Mouse (Mus musculus) CH12.LX (cell line): Measurements from ENCODE around the gene Smim7. TPM values are rescaled to one million over a fixed set of nuclear protein-coding genes. Genes with fewer than 3 reads are reported as not detected.
A peak's percentile ranks its signal among the peaks of the same experiment; 100 is the strongest.

Experiments
- DNase-seq: peaks from one replicate; pipeline ENCODE4 v3.0.0-alpha.2; 2013; ENCODE audit errors: extremely low read depth
- H3K27ac ChIP-seq: 2 replicates; pipeline ENCODE4 v1.5.1; 2012; ENCODE audit warnings: low read depth, mild to moderate bottlenecking, control low read depth, moderate library complexity; ENCODE audit not compliant: insufficient read depth
- H3K27me3 ChIP-seq: replicated peaks from 2 replicates; pipeline ENCODE3; 2012; ENCODE audit warnings: inconsistent platforms
- H3K36me3 ChIP-seq, 2 experiments: replicated peaks in 1 of 2; 2 replicates each; pipeline versions ENCODE3 to v1.6.1; 2012; ENCODE audit warnings: inconsistent platforms in 1 of 2, low read length in 1 of 2, mild to moderate bottlenecking in 1 of 2, mixed read lengths in 1 of 2, moderate library complexity in 1 of 2; ENCODE audit not compliant: control insufficient read depth in 1 of 2, insufficient read depth in 1 of 2
- H3K4me1 ChIP-seq, 2 experiments: 2 replicates each; pipeline ENCODE4 v1.6.1; 2012; ENCODE audit warnings: inconsistent platforms in 1 of 2, moderate library complexity in 1 of 2; ENCODE audit not compliant: insufficient read depth in 2 of 2, control insufficient read depth in 1 of 2
- H3K4me2 ChIP-seq: 2 replicates; pipeline ENCODE4 v1.6.1; 2012; ENCODE audit warnings: low read depth, mild to moderate bottlenecking, control low read depth; ENCODE audit not compliant: poor library complexity, insufficient read depth, severe bottlenecking
- H3K4me3 ChIP-seq, 3 experiments: fragments of 150-350 bp in 1 of 3; sonication (generic) in 1 of 3; replicated peaks in 1 of 3; 2 replicates each; pipeline versions ENCODE3 to v1.5.1; 2011 to 2012; ENCODE audit warnings: low read depth in 2 of 3, low read length in 2 of 3, mild to moderate bottlenecking in 2 of 3, moderate library complexity in 2 of 3, control low read depth in 1 of 3, improper control_type of control experiment in 1 of 3, inconsistent platforms in 1 of 3, mixed read lengths in 1 of 3; ENCODE audit not compliant: poor library complexity in 1 of 3
- H3K79me2 ChIP-seq: replicated peaks from 2 replicates; pipeline ENCODE4 v1.6.1; 2012; ENCODE audit warnings: mild to moderate bottlenecking, moderate library complexity; ENCODE audit not compliant: control insufficient read depth, poor library complexity, insufficient read depth, severe bottlenecking; ENCODE audit errors: extremely low read depth
- H3K9ac ChIP-seq: 2 replicates; pipeline ENCODE4 v1.6.1; 2012; ENCODE audit warnings: low read depth, mild to moderate bottlenecking, control low read depth, moderate library complexity; ENCODE audit not compliant: insufficient read depth
- H3K9me3 ChIP-seq: replicated peaks from 2 replicates; pipeline ENCODE3; 2012; ENCODE audit warnings: low read length, inconsistent platforms, mixed read lengths
- BHLHE40 ChIP-seq: IDR thresholded peaks from 2 replicates; pipeline ENCODE4 v1.6.1; 2011; ENCODE audit warnings: mild to moderate bottlenecking, low read depth, low read length, improper control_type of control experiment
- CHD1 ChIP-seq: IDR thresholded peaks from 2 replicates; pipeline ENCODE4 v1.6.1; 2012; ENCODE audit warnings: low read depth, low read length, improper control_type of control experiment, inconsistent platforms
- CTCF ChIP-seq, 2 experiments: IDR thresholded peaks in 1 of 2; conservative IDR thresholded peaks in 1 of 2; 2 replicates each; pipeline ENCODE4 v1.5.1; 2011 to 2012; ENCODE audit warnings: low read depth in 2 of 2, low read length in 2 of 2, improper control_type of control experiment in 1 of 2, inconsistent platforms in 1 of 2, mild to moderate bottlenecking in 1 of 2, moderate library complexity in 1 of 2
- E2F4 ChIP-seq: IDR thresholded peaks from 2 replicates; pipeline ENCODE4 v1.6.1; 2011; ENCODE audit warnings: low read depth, low read length, improper control_type of control experiment; ENCODE audit not compliant: insufficient replicate concordance
- EP300 ChIP-seq: IDR thresholded peaks from 2 replicates; pipeline ENCODE4 v1.6.1; 2011; ENCODE audit warnings: low read length, improper control_type of control experiment
- ETS1 ChIP-seq: conservative IDR thresholded peaks from 2 replicates; pipeline ENCODE4 v1.6.1; 2012; ENCODE audit warnings: low read depth, mild to moderate bottlenecking, inconsistent platforms, low read length, improper control_type of control experiment, moderate library complexity
- IRF4 ChIP-seq: IDR thresholded peaks from 2 replicates; pipeline ENCODE4 v1.6.1; 2014; ENCODE audit warnings: low read depth, mild to moderate bottlenecking, inconsistent platforms, low read length, improper control_type of control experiment
- MAFK ChIP-seq: IDR thresholded peaks from 2 replicates; pipeline ENCODE4 v1.6.1; 2011; ENCODE audit warnings: low read length, improper control_type of control experiment; ENCODE audit not compliant: insufficient replicate concordance
- MYC ChIP-seq: IDR thresholded peaks from 2 replicates; pipeline ENCODE4 v1.6.1; 2011; ENCODE audit warnings: low read depth, mild to moderate bottlenecking, improper control_type of control experiment, low read length
- NELFE ChIP-seq: IDR thresholded peaks from 2 replicates; pipeline ENCODE4 v1.6.1; 2011; ENCODE audit warnings: low read depth, low read length, improper control_type of control experiment
- POLR2A ChIP-seq: IDR thresholded peaks from 2 replicates; pipeline ENCODE4 v1.6.1; 2011; ENCODE audit warnings: low read depth, mild to moderate bottlenecking, improper control_type of control experiment, low read length
- RCOR1 ChIP-seq: conservative IDR thresholded peaks from 2 replicates; pipeline ENCODE4 v1.6.1; 2012; ENCODE audit warnings: low read depth, mild to moderate bottlenecking, inconsistent platforms, low read length, improper control_type of control experiment
- TBP ChIP-seq: conservative IDR thresholded peaks from 2 replicates; pipeline ENCODE4 v1.6.1; 2011; ENCODE audit warnings: low read depth, low read length, improper control_type of control experiment
- UBTF ChIP-seq: IDR thresholded peaks from 2 replicates; pipeline ENCODE4 v1.6.1; 2012; ENCODE audit warnings: low read depth, mild to moderate bottlenecking, inconsistent platforms, low read length, improper control_type of control experiment, moderate library complexity
- USF2 ChIP-seq: conservative IDR thresholded peaks from 2 replicates; pipeline ENCODE4 v1.6.1; 2011; ENCODE audit warnings: low read depth, low read length, improper control_type of control experiment
- ZKSCAN1 ChIP-seq: IDR thresholded peaks from 2 replicates; pipeline ENCODE4 v1.6.1; 2012; ENCODE audit warnings: low read depth, inconsistent platforms, low read length, improper control_type of control experiment, borderline replicate concordance
- ZMIZ1 ChIP-seq: IDR thresholded peaks from 2 replicates; pipeline ENCODE4 v1.6.1; 2012; ENCODE audit warnings: low read depth, mild to moderate bottlenecking, inconsistent platforms, low read length, improper control_type of control experiment
- ZNF384 ChIP-seq: IDR thresholded peaks from 2 replicates; pipeline ENCODE4 v1.6.1; 2012; ENCODE audit warnings: low read depth, low read length, improper control_type of control experiment, inconsistent platforms
- dilution Hi-C: fragments of 300-500 bp; cut with MboI; formaldehyde crosslinking; loops from 2 replicates; pipeline ENCODE4 v1.14.3; 2020; ENCODE audit warnings: low sequenced_read_pairs; ENCODE audit not compliant: extremely low pct_unique_long_range_greater_than_20kb, extremely low pct_ligation_motif_present
- in situ Hi-C: fragments of 300-500 bp; cut with MboI; formaldehyde crosslinking; loops from 3 replicates; pipeline ENCODE4 v1.14.3; 2019; ENCODE audit warnings: low sequenced_read_pairs, low pct_ligation_motif_present, low pct_unique_long_range_greater_than_20kb, mixed read lengths
- polyA plus RNA-seq: library from polyadenylated mRNA; unstranded; fragments of >175 nt; gene quantifications from 2 replicates; pipeline ENCODE4 v1.2.1, GENCODE M21; 2012; ENCODE audit warnings: low read depth; ENCODE audit not compliant: insufficient read length
- total RNA-seq, 2 experiments: library from RNA; depleted of rRNA; stranded (reverse); fragments of 300-350 nt in 1 of 2; fragments of >200 nt in 1 of 2; gene quantifications; 2 replicates each; pipeline ENCODE4 v1.2.3; 2012 to 2014

The Smim7 gene
- total and polyA plus RNA-seq, 3 experiments, result 37.7 to 70.3 (median 61.0) TPM

GRCm38 (mm10) chr8:72549314-72549892 is 21.5 kb downstream of the Smim7 start:
- Histone ChIP-seq H3K36me3 (peaks cover 3 to 40% of the 10 kb centered on the region in 2 experiments), H3K27ac (no peak overlapping the region)
- TF ChIP-seq MYC (no peak), IRF4 (no peak), POLR2A (no peak), ZMIZ1 (no peak), CTCF (conservative IDR thresholded peaks at IDR 0.05 in 1 of 2, IDR thresholded peaks at IDR 0.05 in 1 of 2; ENCODE audit: low read depth in 2 of 2, low read length in 2 of 2) (no peak), TBP (no peak), EP300 (no peak), USF2 (no peak), ZKSCAN1 (no peak), UBTF (no peak), E2F4 (no peak), NELFE (no peak), CHD1 (no peak), MAFK (no peak), RCOR1 (no peak), ETS1 (no peak), ZNF384 (no peak)
- TF ChIP-seq, all 38 proteins: peak for 0
- in situ Hi-C loops, result no loop called here
- peaks cover 5 to 53% of the 10 kb centered on the region in 2 experiments for H3K4me1 ChIP-seq
- H3K27me3 ChIP-seq, result no peaks in the 10 kb centered on the region
- peaks cover 36% of the 10 kb centered on the region for H3K79me2 ChIP-seq
- dilution Hi-C loops, result no loop called here
- peak overlapping the region; percentile 73 to 99 (median 87) for H3K4me3 ChIP-seq
- H3K9ac ChIP-seq, result peak overlapping the region; percentile 65
- H3K4me2 ChIP-seq, result peak overlapping the region; percentile 82
- H3K9me3 ChIP-seq, result no peaks in the 10 kb centered on the region
- no peak for DNase-seq

GRCm38 (mm10) chr8:72548644-72549313 is 22.1 kb downstream of the Smim7 start:
- dilution Hi-C loops (no loop called here), in situ Hi-C loops (no loop called here)
- H3K9ac ChIP-seq, result peak overlapping the region; percentile 65
- peaks cover 8 to 41% of the 10 kb centered on the region in 2 experiments for H3K36me3 ChIP-seq
- H3K27ac ChIP-seq, result peak overlapping the region; percentile 21; the same call in 1 of the 2 replicates
- H3K9me3 ChIP-seq, result no peaks in the 10 kb centered on the region
- TF ChIP-seq BHLHE40, result 0 out of 2 replicates have a peak, but pooled peaks have one; percentile 4
- no peak for TF ChIP-seq IRF4
- no peaks in the 10 kb centered on the region for H3K27me3 ChIP-seq
- H3K4me2 ChIP-seq, result peak overlapping the region; percentile 82
- peaks cover 42% of the 10 kb centered on the region for H3K79me2 ChIP-seq
- peaks cover 5 to 53% of the 10 kb centered on the region in 2 experiments for H3K4me1 ChIP-seq
- DNase-seq, result peak; percentile 40
- peak overlapping the region; percentile 87 to 99 (median 90) for H3K4me3 ChIP-seq
